Mouse (Mus musculus) right cerebral cortex, adult 18-20 months (tissue): ENCODE measurements around the gene Spata9.

ENCODE experiments used
- DNase-seq: peaks from one replicate; pipeline ENCODE4 v3.0.0; 2022; ENCODE audit warnings: mixed read lengths

Gene Spata9

GRCm38 (mm10) chr13:75992169-75993028 is 25.4 kb downstream of the Spata9 start:
- DNase-seq: no peak

- DNase-seq: no peak
These were observed 36.3 kb downstream of the Spata9 start for GRCm38 (mm10) chr13:76003272-76003671.

GRCm38 (mm10) chr13:76014511-76014910 is 47.6 kb downstream of the Spata9 start:
- no peak for DNase-seq

- DNase-seq: no peak
These were observed 50.5 kb downstream of the Spata9 start for GRCm38 (mm10) chr13:76017465-76017864.

- peak; percentile 96 for DNase-seq
These were observed 51.3 kb downstream of the Spata9 start, which contains the start of gene Rfesd for GRCm38 (mm10) chr13:76017974-76018843. Gene Rfesd, minus strand, starts transcription at chr13:76018719.

GRCm38 (mm10) chr13:76018844-76019400 is 52.0 kb downstream of the Spata9 start:
- no peak for DNase-seq

GRCm38 (mm10) chr13:76021782-76022181 is 54.8 kb downstream of the Spata9 start:
- peak; percentile 10 for DNase-seq

- DNase-seq: no peak
These were observed 57.6 kb downstream of the Spata9 start for GRCm38 (mm10) chr13:76024588-76024987.

GRCm38 (mm10) chr13:76042455-76042854 is 75.5 kb downstream of the Spata9 start:
- DNase-seq: no peak

- no peak for DNase-seq
These were observed 78.0 kb downstream of the Spata9 start for GRCm38 (mm10) chr13:76044971-76045370.
